8 mouse cellular contexts compared by ENCODE assay signal in genomic region chr3:152396988-152397314, GRCm38 (mm10). TPM values are rescaled to one million over a fixed set of nuclear protein-coding genes. Genes with fewer than 3 reads are reported as not detected.
DNase-seq lines count a peak whose midpoint lies in the region; ATAC-seq and TF ChIP-seq lines count a peak whose summit lies in the region.

No protein-coding gene starts in this region.

- intact Hi-C loops in gastrocnemius, adult 2 months (cut with DNase I), result loop anchor here (5.0 kb wide), 1 partner anchor 355 kb away; no protein-coding TSS in a partner anchor

- H3K27me3 ChIP-seq in heart, embryonic 14.5 days (ENCODE audit: control insufficient read depth, insufficient read depth, low read length), result no peaks in the 10 kb centered on the region
- no peaks in the 10 kb centered on the region for H3K27me3 ChIP-seq in liver, embryonic 14.5 days (ENCODE audit: control insufficient read depth, insufficient read depth, low read length)
- no peaks in the 10 kb centered on the region for H3K27me3 ChIP-seq in stomach, embryonic 14.5 days (ENCODE audit: control insufficient read depth, insufficient read depth, low read length)

- WGBS in heart, embryonic 14.5 days, result under 1% methylated on average over 9 of the region's 10 CpGs
- under 1% methylated on average over 10 of the region's 10 CpGs for WGBS in liver, embryonic 14.5 days (ENCODE audit: insufficient replicate concordance)
- 1% methylated on average over 10 of the region's 10 CpGs for WGBS in stomach, embryonic 14.5 days

- peak overlapping the region; percentile 88 for H3K4me2 ChIP-seq in heart, embryonic 14.5 days (ENCODE audit: low read length)
- H3K4me2 ChIP-seq in liver, embryonic 14.5 days (ENCODE audit: low read depth), result peak overlapping the region; percentile 87
- H3K4me2 ChIP-seq in stomach, embryonic 14.5 days (replicated peaks; ENCODE audit: low read depth, low read length), result peak overlapping the region; percentile 75

- H3K36me3 ChIP-seq in heart, embryonic 14.5 days (ENCODE audit: control insufficient read depth, insufficient read depth, low read length), result peaks cover 17% of the 10 kb centered on the region
- peaks cover 6% of the 10 kb centered on the region for H3K36me3 ChIP-seq in liver, embryonic 14.5 days (replicated peaks; ENCODE audit: control insufficient read depth, insufficient read depth, low read depth)
- peaks cover 7% of the 10 kb centered on the region; the same call in 1 of the 2 replicates for H3K36me3 ChIP-seq in stomach, embryonic 14.5 days (ENCODE audit: control insufficient read depth, insufficient read depth, low read length)

- H3K4me3 ChIP-seq in gastrocnemius, adult 2 months, result peak overlapping the region; percentile 89
- H3K4me3 ChIP-seq in heart, embryonic 14.5 days (ENCODE audit: control insufficient read depth in 1 of 2, insufficient read depth in 1 of 2, low read depth in 1 of 2, low read length in 2 of 2), result peak overlapping the region; percentile 83 to 93
- H3K4me3 ChIP-seq in liver, embryonic 14.5 days (ENCODE audit: insufficient read depth in 1 of 2, low read depth in 2 of 2, low read length in 2 of 2), result peak overlapping the region; percentile 79 to 81
- peak overlapping the region; percentile 82 for H3K4me3 ChIP-seq in stomach, embryonic 14.5 days (ENCODE audit: low read depth, low read length)

- no peak for DNase-seq in gastrocnemius, adult 2 months
- no peak for DNase-seq in gastrocnemius, postnatal 10 days
- DNase-seq in spleen, postnatal 4 days (ENCODE audit: low spot score in 2 of 2), result peak; percentile 33 to 75
- DNase-seq in spleen, postnatal 10 days (ENCODE audit: low spot score in 2 of 2), result no peak
- DNase-seq in liver, embryonic 14.5 days (ENCODE audit: low read depth in 3 of 3, low spot score in 3 of 3), result peak in 2 of 3 experiments; percentile 14 to 41
- no peak for DNase-seq in urinary bladder, postnatal 14 days (ENCODE audit: low spot score)

- TF ChIP-seq EP300 in liver, embryonic 14.5 days (IDR thresholded peaks at IDR 0.05; ENCODE audit: low read depth), result no peak

- peak overlapping the region; percentile 100 for H3K27ac ChIP-seq in gastrocnemius, adult 2 months
- H3K27ac ChIP-seq in heart, embryonic 14.5 days (replicated peaks in 1 of 2; ENCODE audit: control insufficient read depth in 1 of 2, insufficient read depth in 1 of 2, low read depth in 2 of 2, low read length in 2 of 2), result peak overlapping the region; percentile 61 to 99
- H3K27ac ChIP-seq in liver, embryonic 14.5 days, result peak overlapping the region; percentile 92
- peak overlapping the region; percentile 99 for H3K27ac ChIP-seq in stomach, embryonic 14.5 days (ENCODE audit: low read length)

- peaks cover 5 to 31% of the 10 kb centered on the region in 2 experiments; a peak in 3 of 4 replicates for H3K4me1 ChIP-seq in heart, embryonic 14.5 days (ENCODE audit: control insufficient read depth in 2 of 2, insufficient read depth in 2 of 2, low read length in 2 of 2)
- peaks cover 18 to 29% of the 10 kb centered on the region in 2 experiments for H3K4me1 ChIP-seq in liver, embryonic 14.5 days (replicated peaks; ENCODE audit: control insufficient read depth in 2 of 2, insufficient read depth in 2 of 2, low read length in 1 of 2)
- peaks cover 17% of the 10 kb centered on the region for H3K4me1 ChIP-seq in stomach, embryonic 14.5 days (ENCODE audit: control insufficient read depth, insufficient read depth, low read length)

- H3K9ac ChIP-seq in heart, embryonic 14.5 days (ENCODE audit: low read length), result peak overlapping the region; percentile 93
- peak overlapping the region; percentile 91 for H3K9ac ChIP-seq in liver, embryonic 14.5 days (replicated peaks)
- H3K9ac ChIP-seq in stomach, embryonic 14.5 days (replicated peaks; ENCODE audit: low read depth, low read length), result peak overlapping the region; percentile 87

- no peak for ATAC-seq in heart, embryonic 14.5 days (ENCODE audit: insufficient number of reproducible peaks, insufficient read depth, low FRiP score, low read depth)
- ATAC-seq in liver, embryonic 14.5 days (ENCODE audit: insufficient read depth), result no peak
- no peak for ATAC-seq in stomach, embryonic 14.5 days (ENCODE audit: insufficient number of reproducible peaks, insufficient read depth, low FRiP score, low read depth)

- no peaks in the 10 kb centered on the region for H3K9me3 ChIP-seq in heart, embryonic 14.5 days (ENCODE audit: control insufficient read depth, low read length)
- no peaks in the 10 kb centered on the region for H3K9me3 ChIP-seq in liver, embryonic 14.5 days (ENCODE audit: control insufficient read depth, low read length)
- no peaks in the 10 kb centered on the region for H3K9me3 ChIP-seq in stomach, embryonic 14.5 days (ENCODE audit: control insufficient read depth, low read depth, low read length)

- TF ChIP-seq CTCF in gastrocnemius, adult 2 months (IDR thresholded peaks at IDR 0.05), result no peak
- TF ChIP-seq CTCF in liver, embryonic 14.5 days (IDR thresholded peaks at IDR 0.05; ENCODE audit: low read depth), result no peak

RNA-seq across cellular contexts. Expression of gene Zzz3, which starts 1.7 kb away (rescaled TPM):
- 10 to 100 TPM; 15.7 to 18.1 TPM for total RNA-seq in gastrocnemius, adult 2 months (2021)
- total RNA-seq in gastrocnemius, postnatal 10 days (2021), result 10 to 100 TPM; 18.2 to 26.8 TPM
- polyA plus RNA-seq in heart, embryonic 14.5 days (2014; fragmentation: Nextera tagmentation; extraction: Ambion mirVana), result 34.5 and 36.3 TPM in 2 replicates
- polyA plus RNA-seq in liver, embryonic 14.5 days (2012; rRNA removed), result 7.3 and 7.8 TPM in 2 replicates
- polyA plus RNA-seq in liver, embryonic 14.5 days (2014; fragmentation: Nextera tagmentation; extraction: Ambion mirVana), result 17.0 and 19.1 TPM in 2 replicates
- 53.7 and 63.3 TPM in 2 replicates for polyA plus RNA-seq in stomach, embryonic 14.5 days (2014; fragmentation: Nextera tagmentation; extraction: Ambion mirVana)

RNA-seq across cellular contexts. Expression of gene Usp33, which starts 50.7 kb away (rescaled TPM):
- total RNA-seq in gastrocnemius, adult 2 months (2021), result 10 to 100 TPM; 20.9 to 22.0 TPM
- 10 to 100 TPM; 23.2 to 26.3 TPM for total RNA-seq in gastrocnemius, postnatal 10 days (2021)
- 29.9 and 33.0 TPM in 2 replicates for polyA plus RNA-seq in heart, embryonic 14.5 days (2014; fragmentation: Nextera tagmentation; extraction: Ambion mirVana)
- polyA plus RNA-seq in liver, embryonic 14.5 days (2012; rRNA removed), result 11.7 and 18.5 TPM in 2 replicates
- polyA plus RNA-seq in liver, embryonic 14.5 days (2014; fragmentation: Nextera tagmentation; extraction: Ambion mirVana), result 23.1 and 24.8 TPM in 2 replicates
- 45.9 and 49.6 TPM in 2 replicates for polyA plus RNA-seq in stomach, embryonic 14.5 days (2014; fragmentation: Nextera tagmentation; extraction: Ambion mirVana)

RNA-seq across cellular contexts. Expression of gene Miga1, which starts 56.7 kb away (rescaled TPM):
- total RNA-seq in gastrocnemius, adult 2 months (2021), result 1 to 10 TPM; 5.0 to 7.3 TPM
- total RNA-seq in gastrocnemius, postnatal 10 days (2021), result 1 to 10 TPM; 4.2 to 4.6 TPM
- 15.9 and 16.4 TPM in 2 replicates for polyA plus RNA-seq in heart, embryonic 14.5 days (2014; fragmentation: Nextera tagmentation; extraction: Ambion mirVana)
- polyA plus RNA-seq in liver, embryonic 14.5 days (2012; rRNA removed), result 2.3 and 3.4 TPM in 2 replicates
- polyA plus RNA-seq in liver, embryonic 14.5 days (2014; fragmentation: Nextera tagmentation; extraction: Ambion mirVana), result 3.0 and 4.4 TPM in 2 replicates
- polyA plus RNA-seq in stomach, embryonic 14.5 days (2014; fragmentation: Nextera tagmentation; extraction: Ambion mirVana), result 20.3 and 21.0 TPM in 2 replicates

Comparison
In these comparisons a context has a peak if more than half of its experiments do, and no peak if none do; other contexts are left out.
1. DNase-seq: peak in spleen, postnatal 4 days (2 of 2) and liver, embryonic 14.5 days (2 of 3); none in gastrocnemius, adult 2 months (single experiment), gastrocnemius, postnatal 10 days (single experiment), spleen, postnatal 10 days (0 of 2) and urinary bladder, postnatal 14 days (single experiment).
2. Peak in every context shown above with its lines, with median percentiles within 50 percentile points of each other: H3K27ac ChIP-seq, H3K4me3 ChIP-seq, H3K4me2 ChIP-seq and H3K9ac ChIP-seq.